Mouse (Mus musculus) MEL (cell line): ENCODE measurements around the gene Olfr734.

Experiments used
- CHD2 ChIP-seq: IDR thresholded peaks from 2 replicates; pipeline ENCODE4 v1.6.1; 2011; ENCODE audit warnings: low read length, improper control_type of control experiment
- CTCF ChIP-seq, 3 experiments: IDR thresholded peaks in 2 of 3; conservative IDR thresholded peaks in 1 of 3; 2 replicates each; pipeline ENCODE4 v1.5.1; 2011 to 2012; ENCODE audit warnings: low read length in 3 of 3, low read depth in 2 of 3, mild to moderate bottlenecking in 2 of 3, improper control_type of control experiment in 1 of 3, inconsistent platforms in 1 of 3, mixed read lengths in 1 of 3, moderate library complexity in 1 of 3; ENCODE audit not compliant: control insufficient read depth in 1 of 3, insufficient read depth in 1 of 3, poor library complexity in 1 of 3, severe bottlenecking in 1 of 3
- ELF1 ChIP-seq: IDR thresholded peaks from 2 replicates; pipeline ENCODE4 v1.6.1; 2014; ENCODE audit warnings: low read depth, mild to moderate bottlenecking, inconsistent platforms, low read length, improper control_type of control experiment, moderate library complexity
- EP300 ChIP-seq, 2 experiments: IDR thresholded peaks; 2 replicates each; pipeline ENCODE4 v1.6.1; 2011; ENCODE audit warnings: improper control_type of control experiment in 2 of 2, low read length in 2 of 2, low read depth in 1 of 2, mild to moderate bottlenecking in 1 of 2
- HCFC1 ChIP-seq: IDR thresholded peaks from 2 replicates; pipeline ENCODE4 v1.6.1; 2012; ENCODE audit warnings: low read depth, mild to moderate bottlenecking, inconsistent platforms, low read length, improper control_type of control experiment, moderate library complexity
- JUND ChIP-seq: IDR thresholded peaks from 2 replicates; pipeline ENCODE4 v1.6.1; 2011; ENCODE audit warnings: low read depth, mild to moderate bottlenecking, improper control_type of control experiment, low read length
- MAX ChIP-seq: IDR thresholded peaks from 2 replicates; pipeline ENCODE4 v1.6.1; 2011; ENCODE audit warnings: low read length, improper control_type of control experiment
- MAZ ChIP-seq: IDR thresholded peaks from 2 replicates; pipeline ENCODE4 v1.6.1; 2012; ENCODE audit warnings: low read depth, mild to moderate bottlenecking, inconsistent platforms, low read length, improper control_type of control experiment
- POLR2A ChIP-seq, 2 experiments: IDR thresholded peaks; 2 replicates each; pipeline ENCODE4 v1.6.1; 2011 to 2012; ENCODE audit warnings: low read length in 2 of 2, mild to moderate bottlenecking in 2 of 2, control low read depth in 1 of 2, improper control_type of control experiment in 1 of 2, low read depth in 1 of 2, moderate library complexity in 1 of 2; ENCODE audit not compliant: control insufficient read depth in 1 of 2, insufficient read depth in 1 of 2, poor library complexity in 1 of 2
- SIN3A ChIP-seq: IDR thresholded peaks from 2 replicates; pipeline ENCODE4 v1.6.1; 2012; ENCODE audit warnings: low read length, improper control_type of control experiment, inconsistent platforms
- TBP ChIP-seq: IDR thresholded peaks from 2 replicates; pipeline ENCODE4 v1.8.0; 2011; ENCODE audit warnings: low read depth, low read length, improper control_type of control experiment
- USF1 ChIP-seq: IDR thresholded peaks from 2 replicates; pipeline ENCODE4 v1.6.1; 2014; ENCODE audit warnings: low read depth, mild to moderate bottlenecking, inconsistent platforms, low read length, improper control_type of control experiment, moderate library complexity
- ZMIZ1 ChIP-seq: IDR thresholded peaks from 2 replicates; pipeline ENCODE4 v1.6.1; 2012; ENCODE audit warnings: low read depth, mild to moderate bottlenecking, inconsistent platforms, low read length, improper control_type of control experiment, moderate library complexity

DNA sequence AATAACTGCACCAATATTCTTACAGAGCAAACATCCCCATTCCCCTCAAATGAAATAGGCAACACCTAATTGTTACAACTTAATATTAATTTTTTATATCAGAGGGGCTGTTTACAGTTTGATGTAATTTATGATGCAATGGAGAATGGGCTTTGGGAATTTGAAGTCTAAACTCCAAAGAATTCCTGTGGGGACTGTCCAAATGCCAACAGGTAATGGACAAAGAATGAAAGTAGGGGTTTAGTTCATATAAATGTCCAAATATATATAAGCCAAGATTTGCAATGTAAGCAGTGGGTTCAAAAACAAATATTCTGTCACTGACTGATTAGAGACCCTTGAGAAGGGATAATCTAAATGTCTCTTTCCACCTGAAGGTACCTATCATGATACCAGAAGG is 25.1 kb downstream of the Olfr734 start, which contains the start of gene Olfr733:
- TF ChIP-seq MAZ (no peak), CTCF (IDR thresholded peaks at IDR 0.05 in 2 of 3, conservative IDR thresholded peaks at IDR 0.05 in 1 of 3; ENCODE audit: control insufficient read depth in 1 of 3, insufficient read depth in 1 of 3, low read depth in 2 of 3, low read length in 3 of 3, poor library complexity in 1 of 3, severe bottlenecking in 1 of 3) (no peak), HCFC1 (no peak), POLR2A (IDR thresholded peaks at IDR 0.05; ENCODE audit: control insufficient read depth in 1 of 2, insufficient read depth in 1 of 2, low read depth in 1 of 2, low read length in 2 of 2, poor library complexity in 1 of 2) (no peak), USF1 (no peak), JUND (no peak), CHD2 (no peak), EP300 (IDR thresholded peaks at IDR 0.05; ENCODE audit: low read depth in 1 of 2, low read length in 2 of 2) (no peak), SIN3A (no peak), MAX (no peak), TBP (no peak), ZMIZ1 (no peak), ELF1 (no peak)
